Mouse (Mus musculus): ENCODE data around the gene Rabggta. TPM values are rescaled to one million over a fixed set of nuclear protein-coding genes. Genes with fewer than 3 reads are reported as not detected.
"Not testable (repeated sequence)": the region's sequence is repeated elsewhere in the genome, so short reads cannot be mapped to it uniquely, and the experiment has no call there.

The Rabggta gene
- polyA plus RNA-seq, 1 experiment from 2014 or later: 32.5 TPM

- WGBS: 24% methylated on average over 7 of the region's 7 CpGs
- Histone ChIP-seq H3K36me3 (ENCODE audit: insufficient read depth, low read length) (no peaks in the 10 kb centered on the region), H3K27ac (ENCODE audit: low read length) (peak overlapping the region; percentile 82), H3K27me3 (replicated peaks; ENCODE audit: insufficient read depth, low read length) (0 out of 2 replicates have a peak, but pooled peaks cover 3% of the 10 kb centered on the region), H3K4me2 (replicated peaks; ENCODE audit: low read depth, low read length) (peak overlapping the region; percentile 88; the same call in 1 of the 2 replicates), H3K4me1 (ENCODE audit: insufficient read depth, low read depth, low read length) (peaks cover 10% of the 10 kb centered on the region; the same call in 1 of the 2 replicates), H3K9me3 (ENCODE audit: low read length) (no peaks in the 10 kb centered on the region), H3K9ac (replicated peaks; ENCODE audit: low read depth) (no peak overlapping the region), H3K4me3 (ENCODE audit: low read depth, low read length) (no peak overlapping the region)
- peak; percentile 92 for DNase-seq (ENCODE audit: low spot score)
- ATAC-seq: peak; percentile 74
- TF ChIP-seq CTCF (IDR thresholded peaks at IDR 0.05) (no peak), EP300 (IDR thresholded peaks at IDR 0.05) (peak; percentile 77)
Measured at GRCm38 (mm10) chr14:55763166-55763565, 41.1 kb upstream of the Rabggta start.

- Histone ChIP-seq H3K9ac (replicated peaks; ENCODE audit: low read depth) (peak overlapping the region; percentile 36), H3K36me3 (ENCODE audit: insufficient read depth, low read length) (no peaks in the 10 kb centered on the region), H3K27ac (ENCODE audit: low read length) (peak overlapping the region; percentile 82), H3K27me3 (replicated peaks; ENCODE audit: insufficient read depth, low read length) (0 out of 2 replicates have a peak, but pooled peaks cover 3% of the 10 kb centered on the region), H3K4me1 (ENCODE audit: insufficient read depth, low read depth, low read length) (peaks cover 3% of the 10 kb centered on the region; the same call in 1 of the 2 replicates), H3K9me3 (ENCODE audit: low read length) (no peaks in the 10 kb centered on the region), H3K4me2 (replicated peaks; ENCODE audit: low read depth, low read length) (peak overlapping the region; percentile 88), H3K4me3 (ENCODE audit: low read depth, low read length) (peak overlapping the region; percentile 48)
- ATAC-seq (peak; percentile 70), DNase-seq (ENCODE audit: low spot score) (peak; percentile 74)
- TF ChIP-seq CTCF (IDR thresholded peaks at IDR 0.05) (peak; percentile 45), EP300 (IDR thresholded peaks at IDR 0.05) (no peak)
- WGBS: 1% methylated on average over 74 of the region's 77 CpGs
Measured at GRCm38 (mm10) chr14:55762001-55762821, 40.1 kb upstream of the Rabggta start.

- peak within 1 kb of the TSS; percentile 82 for H3K27ac ChIP-seq (ENCODE audit: low read length)
- H3K9me3 ChIP-seq (ENCODE audit: low read length): no peaks in the 10 kb centered on the region
- DNase-seq (ENCODE audit: low spot score) (no peak), ATAC-seq (no peak)
- H3K9ac ChIP-seq (replicated peaks; ENCODE audit: low read depth): peak within 1 kb of the TSS; percentile 36
- H3K4me1 ChIP-seq (ENCODE audit: insufficient read depth, low read depth, low read length): peaks cover 3% of the 10 kb centered on the region; the same call in 1 of the 2 replicates
- peak within 1 kb of the TSS; percentile 88 for H3K4me2 ChIP-seq (replicated peaks; ENCODE audit: low read depth, low read length)
- H3K27me3 ChIP-seq (replicated peaks; ENCODE audit: insufficient read depth, low read length): 0 out of 2 replicates have a peak, but pooled peaks cover 3% of the 10 kb centered on the region
- peak within 1 kb of the TSS; percentile 48 for H3K4me3 ChIP-seq (ENCODE audit: low read depth, low read length)
- no peak for TF ChIP-seq CTCF (IDR thresholded peaks at IDR 0.05)
- TF ChIP-seq EP300 (IDR thresholded peaks at IDR 0.05): no peak
- H3K36me3 ChIP-seq (ENCODE audit: insufficient read depth, low read length): no peaks in the 10 kb centered on the region
- 87% methylated on average over 6 of the region's 6 CpGs for WGBS
Measured at GRCm38 (mm10) chr14:55761163-55761562, 39.1 kb upstream of the Rabggta start, which contains the start of gene Ltb4r2. TSS of gene Ltb4r2 (plus strand) at chr14:55761428.

GRCm38 (mm10) chr14:55760156-55760555 lies 38.1 kb upstream of the Rabggta start:
- not testable (repeated sequence) for H3K27ac ChIP-seq (ENCODE audit: low read length); H3K36me3 ChIP-seq (ENCODE audit: insufficient read depth, low read length); H3K9ac ChIP-seq (replicated peaks; ENCODE audit: low read depth); H3K4me3 ChIP-seq (ENCODE audit: low read depth, low read length); H3K9me3 ChIP-seq (ENCODE audit: low read length); H3K4me1 ChIP-seq (ENCODE audit: insufficient read depth, low read depth, low read length); H3K27me3 ChIP-seq (replicated peaks; ENCODE audit: insufficient read depth, low read length)
- peak; percentile 83 for TF ChIP-seq CTCF (IDR thresholded peaks at IDR 0.05)
- ATAC-seq (peak; percentile 10; the same call in 1 of the 2 replicates), DNase-seq (ENCODE audit: low spot score) (peak; percentile 83)
- peak overlapping the region; percentile 48 for H3K4me2 ChIP-seq (replicated peaks; ENCODE audit: low read depth, low read length)
- WGBS: under 1% methylated on average over 6 of the region's 6 CpGs

GRCm38 (mm10) chr14:55758363-55758784 lies 36.3 kb upstream of the Rabggta start, which contains the start of gene Cideb:
TSS of gene Cideb (minus strand) at chr14:55758458.
- Histone ChIP-seq H3K27me3 (replicated peaks; ENCODE audit: insufficient read depth, low read length) (0 out of 2 replicates have a peak, but pooled peaks cover 3% of the 10 kb centered on the region), H3K9ac (replicated peaks; ENCODE audit: low read depth) (no peak within 1 kb of the TSS), H3K9me3 (ENCODE audit: low read length) (no peaks in the 10 kb centered on the region), H3K4me1 (ENCODE audit: insufficient read depth, low read depth, low read length) (peaks cover 3% of the 10 kb centered on the region; the same call in 1 of the 2 replicates), H3K4me3 (ENCODE audit: low read depth, low read length) (no peak within 1 kb of the TSS), H3K36me3 (ENCODE audit: insufficient read depth, low read length) (peaks cover 17% of the 10 kb centered on the region), H3K27ac (ENCODE audit: low read length) (no peak within 1 kb of the TSS), H3K4me2 (replicated peaks; ENCODE audit: low read depth, low read length) (peak within 1 kb of the TSS; percentile 30; the same call in 1 of the 2 replicates)
- peak; percentile 85 for TF ChIP-seq CTCF (IDR thresholded peaks at IDR 0.05)
- no peak for TF ChIP-seq EP300 (IDR thresholded peaks at IDR 0.05)
- 15% methylated on average over 8 of the region's 8 CpGs for WGBS
- ATAC-seq (no peak), DNase-seq (ENCODE audit: low spot score) (peak; percentile 80)

GRCm38 (mm10) chr14:55757566-55757965 lies 35.5 kb upstream of the Rabggta start:
- Histone ChIP-seq H3K4me1 (ENCODE audit: insufficient read depth, low read depth, low read length) (peaks cover 3% of the 10 kb centered on the region; the same call in 1 of the 2 replicates), H3K4me3 (ENCODE audit: low read depth, low read length) (no peak overlapping the region), H3K9ac (replicated peaks; ENCODE audit: low read depth) (no peak overlapping the region), H3K4me2 (replicated peaks; ENCODE audit: low read depth, low read length) (no peak overlapping the region), H3K27ac (ENCODE audit: low read length) (no peak overlapping the region), H3K9me3 (ENCODE audit: low read length) (no peaks in the 10 kb centered on the region), H3K36me3 (ENCODE audit: insufficient read depth, low read length) (peaks cover 25% of the 10 kb centered on the region), H3K27me3 (replicated peaks; ENCODE audit: insufficient read depth, low read length) (0 out of 2 replicates have a peak, but pooled peaks cover 3% of the 10 kb centered on the region)
- DNase-seq (ENCODE audit: low spot score) (no peak), ATAC-seq (no peak)
- WGBS: 64% methylated on average over 6 of the region's 6 CpGs
- TF ChIP-seq EP300 (IDR thresholded peaks at IDR 0.05) (no peak), CTCF (IDR thresholded peaks at IDR 0.05) (no peak)
